Mouse (Mus musculus) liver, adult 2 months (tissue): ENCODE results near the gene Cdh12.

Source experiments
- CTCF ChIP-seq: fragments of 200-500 bp; IDR thresholded peaks from 2 replicates; pipeline ENCODE4 v1.5.1; 2011; ENCODE audit warnings: low read depth, low read length, control low read depth
- POLR2A ChIP-seq: fragments of 200-500 bp; IDR thresholded peaks from 2 replicates; pipeline ENCODE4 v1.6.1; 2011; ENCODE audit warnings: low read length, control low read depth; ENCODE audit not compliant: insufficient read depth; ENCODE audit errors: extremely low read depth

DNA sequence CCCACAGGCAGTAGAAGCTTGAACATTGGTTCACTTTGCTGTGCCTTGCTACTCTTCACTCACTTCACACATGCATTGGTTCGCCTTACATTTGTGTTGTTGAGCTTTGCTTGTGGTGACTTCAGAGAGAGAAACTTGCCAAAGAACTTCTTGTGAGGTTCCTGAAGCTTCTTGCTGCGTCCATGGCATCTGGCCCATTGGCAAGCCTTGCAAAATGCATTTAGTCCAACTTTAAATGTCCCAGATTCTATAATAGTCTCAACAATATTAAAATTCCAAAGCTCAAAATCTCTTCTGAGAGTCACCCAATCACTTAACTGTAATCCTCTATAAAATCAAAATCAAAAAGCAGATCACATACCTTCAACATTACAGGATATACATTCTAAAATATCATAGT lies 211.2 kb downstream of the Cdh12 start:
- TF ChIP-seq CTCF (no peak), POLR2A (no peak)
